Mouse (Mus musculus) right cerebral cortex, postnatal 10 days (tissue): ENCODE results near the gene Metap1d.

Experiments used
- DNase-seq, 2 experiments: peaks; one replicate each; pipeline ENCODE4 v3.0.0; 2021; ENCODE audit warnings: low spot score in 2 of 2

Metap1d gene

DNA sequence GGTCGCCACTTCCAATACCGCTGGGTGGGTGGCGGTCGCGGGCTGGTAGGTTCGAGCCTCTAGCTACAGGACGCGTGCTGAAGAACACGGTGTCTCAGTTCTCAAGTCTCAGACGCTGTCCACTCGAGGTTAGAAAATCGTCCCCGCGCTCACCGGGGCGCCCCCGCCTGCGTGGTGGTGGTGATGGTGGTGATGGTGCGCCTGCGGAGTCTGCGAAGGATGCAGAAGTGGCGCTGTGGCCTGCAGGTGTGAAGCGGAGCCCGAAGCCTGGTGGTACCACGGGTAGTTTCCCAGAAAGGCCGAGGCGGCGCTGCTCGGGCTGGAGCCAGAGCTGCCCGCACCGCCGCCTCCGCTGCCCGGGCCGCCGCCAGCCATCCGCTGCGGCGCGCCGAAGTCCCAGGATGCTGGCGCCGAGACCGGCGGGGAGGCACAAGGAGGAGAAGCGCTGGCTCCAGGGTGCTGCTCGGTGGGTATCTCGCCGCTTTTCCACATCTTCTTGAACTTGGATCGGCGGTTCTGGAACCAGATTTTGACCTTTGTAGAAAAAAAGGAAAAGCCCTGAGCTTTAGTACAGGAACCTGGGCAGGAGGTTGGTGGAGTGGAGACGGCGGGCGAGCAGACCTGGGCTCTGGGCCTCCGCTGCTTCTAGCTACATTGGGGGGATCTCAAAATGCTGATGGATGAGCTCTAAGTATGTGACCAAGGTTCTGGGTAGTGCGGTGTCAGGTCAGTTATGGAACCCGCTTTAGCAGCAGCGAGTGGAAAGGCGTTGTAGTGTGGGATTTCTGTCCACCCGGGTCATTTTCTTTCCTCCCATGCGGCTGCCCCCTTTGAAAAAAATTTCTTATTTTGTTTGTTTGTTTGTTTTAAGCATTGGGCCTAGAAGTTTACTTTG, 91.6 kb downstream of the Metap1d start:
- DNase-seq, result peak in 1 of 2 experiments; percentile 30

DNA sequence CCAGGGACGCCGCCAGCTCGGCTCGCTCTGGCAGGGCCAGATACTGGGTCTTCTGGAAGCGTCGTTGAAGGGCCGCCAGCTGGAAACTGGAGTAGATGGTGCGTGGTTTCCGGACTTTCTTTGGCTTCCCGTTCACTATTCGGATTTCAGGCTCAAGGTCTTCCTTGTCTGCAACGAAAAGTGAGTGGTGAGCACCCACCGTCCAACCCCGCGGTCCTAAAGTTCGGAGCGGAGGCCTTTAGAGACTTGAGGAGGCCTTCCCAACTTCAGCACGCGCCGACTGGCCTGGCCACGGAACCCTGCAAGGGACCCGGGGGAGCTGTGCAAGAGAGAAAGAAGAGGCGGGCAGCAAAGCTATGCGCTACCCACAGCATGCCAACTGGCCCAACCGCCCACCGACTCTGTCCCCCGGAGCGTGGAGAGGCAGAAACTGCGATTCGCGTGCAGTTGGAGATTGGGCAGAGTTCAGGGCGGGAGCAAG, 92.4 kb downstream of the Metap1d start:
- peak in 1 of 2 experiments; percentile 35 for DNase-seq

DNA sequence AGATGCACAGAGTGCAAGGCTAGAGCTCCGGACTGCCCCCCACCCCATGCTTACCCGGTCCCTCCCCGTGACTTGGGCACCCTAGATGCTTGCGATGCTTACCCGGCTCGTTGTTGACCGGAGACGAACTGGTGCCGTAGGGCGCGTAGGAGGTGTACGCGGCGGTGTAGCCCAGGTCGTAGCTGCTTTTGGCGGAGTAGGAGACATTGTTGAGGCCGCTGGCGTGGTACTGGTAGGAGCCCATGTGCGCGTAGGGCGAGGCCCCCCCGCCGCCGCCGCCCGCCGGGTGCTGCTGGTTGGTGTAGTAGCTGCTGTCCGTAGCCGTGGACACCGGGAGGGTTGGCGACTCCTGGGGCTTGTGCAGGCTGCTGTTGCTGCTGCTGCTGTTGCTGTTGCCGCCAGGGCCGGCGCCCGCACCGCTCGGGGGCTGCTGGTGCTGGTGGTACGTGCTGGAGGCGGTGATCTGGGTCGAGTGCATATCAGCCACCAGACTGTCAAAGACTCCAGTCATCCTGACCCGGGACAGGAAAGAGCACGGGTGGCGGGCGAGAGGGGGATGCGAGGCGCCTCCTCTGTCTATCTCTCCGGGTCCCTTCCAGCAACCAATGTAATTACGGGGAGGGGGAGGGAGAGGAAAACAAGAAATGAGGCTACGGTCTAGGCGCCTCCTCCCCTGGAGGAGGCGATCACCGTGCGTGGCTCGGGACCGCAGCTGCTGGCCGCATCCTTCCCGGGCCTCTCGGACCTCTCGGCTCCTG, 93.0 kb downstream of the Metap1d start:
- DNase-seq, result peak; percentile 54 to 59

DNA sequence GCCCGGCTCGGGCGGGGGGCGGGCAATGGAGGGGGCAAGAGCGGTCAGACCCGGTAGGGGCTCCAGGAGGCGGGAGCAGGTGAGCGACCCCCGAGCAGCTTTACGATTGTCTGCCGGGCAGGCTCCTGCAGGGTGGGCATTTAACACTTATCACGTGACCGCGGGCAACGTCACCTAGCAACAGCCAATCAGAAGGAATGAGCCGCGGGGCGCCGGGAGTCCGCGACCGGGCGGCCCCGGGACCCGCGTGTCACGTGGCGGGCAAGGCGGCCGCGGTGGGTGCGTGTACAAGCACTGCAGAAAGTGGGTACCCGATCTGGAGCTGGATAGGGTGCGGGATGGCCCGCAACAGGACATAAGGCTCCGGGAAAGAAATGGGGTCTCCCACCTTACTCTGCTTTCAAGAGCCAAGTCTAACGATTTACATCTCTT, 93.6 kb downstream of the Metap1d start, which contains the start of gene Dlx2:
Gene Dlx2 (minus strand): TSS at position 115 of the 432 bp plus-strand sequence.
- DNase-seq, result peak; percentile 76 to 82

DNA sequence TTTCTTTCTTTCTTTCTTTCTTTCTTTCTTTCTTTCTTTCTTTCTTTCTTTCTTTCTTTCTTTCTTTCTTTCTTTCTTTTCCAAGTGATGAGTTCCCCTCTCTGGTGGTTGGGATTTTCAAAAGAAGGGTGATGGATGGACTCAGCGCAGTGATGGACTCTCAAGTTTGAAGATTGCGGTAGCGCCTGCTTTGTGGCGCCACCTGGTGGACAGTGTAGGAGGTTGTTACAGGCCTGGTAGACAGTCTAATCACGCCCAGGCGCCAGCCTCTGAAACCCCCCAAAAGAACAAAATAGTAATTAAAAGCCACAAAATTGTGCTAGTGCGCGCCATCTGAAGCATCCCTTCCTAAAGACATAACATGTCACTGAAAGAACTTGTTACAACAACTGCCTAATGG, 94.8 kb downstream of the Metap1d start:
- peak; percentile 77 to 79 for DNase-seq

DNA sequence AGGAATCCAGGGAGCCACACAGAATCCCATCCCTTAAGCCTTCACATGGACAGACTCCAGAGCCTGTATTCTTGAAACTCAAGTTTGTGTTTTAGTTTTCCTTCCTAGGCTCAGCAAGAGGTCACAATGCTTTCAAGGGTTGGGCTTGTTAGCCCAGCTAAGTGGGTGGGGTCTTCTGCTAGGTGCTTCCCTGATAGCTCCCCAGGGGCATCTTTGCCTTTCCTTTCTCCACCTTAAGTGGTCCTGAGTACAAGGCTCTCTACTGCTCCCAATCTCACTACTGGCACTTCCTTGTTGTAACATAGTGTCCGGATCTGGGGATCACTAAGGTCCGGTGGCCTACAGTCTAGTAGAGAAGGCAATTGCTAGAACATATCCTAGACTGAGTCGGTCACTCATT, 97.3 kb downstream of the Metap1d start:
- no peak for DNase-seq

DNA sequence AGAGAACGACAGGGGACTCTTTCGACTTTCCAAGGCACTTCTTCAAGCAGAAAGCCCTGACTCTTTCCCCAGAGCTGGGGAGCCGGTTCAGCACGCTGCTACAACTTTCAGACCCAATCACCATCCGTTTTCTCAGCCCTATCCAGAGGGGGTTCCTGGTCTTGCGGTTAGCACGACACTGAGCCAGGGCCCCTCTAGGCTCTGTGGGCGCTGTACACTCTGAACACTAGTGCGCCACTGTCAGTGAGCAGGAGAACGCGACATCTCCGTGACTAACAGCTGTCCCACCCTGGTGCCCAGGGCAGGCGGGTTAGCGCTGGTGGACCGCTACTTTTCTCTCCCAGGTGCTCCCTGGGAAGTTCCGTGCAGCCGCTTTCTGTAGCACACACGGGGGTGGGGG, 98.6 kb downstream of the Metap1d start:
- no peak for DNase-seq

DNA sequence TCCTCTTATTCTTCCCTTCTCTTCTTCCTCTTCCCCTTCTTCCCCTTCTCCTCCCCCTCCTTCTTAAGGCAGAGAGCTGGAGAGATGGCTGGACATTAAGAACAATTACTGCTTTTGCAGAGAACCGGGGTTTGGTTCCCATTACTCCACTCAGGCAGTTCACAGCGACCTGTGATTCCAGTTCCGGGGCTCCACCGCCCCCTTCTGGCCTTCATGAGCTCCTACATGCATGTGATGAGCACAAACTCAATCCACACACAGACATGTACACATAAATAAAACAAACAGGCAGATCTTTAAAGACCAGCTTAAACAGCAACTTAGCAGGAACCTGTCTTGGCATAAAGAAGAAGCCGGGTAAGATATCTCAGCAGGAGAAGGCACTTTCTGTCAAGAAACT, 103.0 kb downstream of the Metap1d start:
- DNase-seq, result no peak

DNA sequence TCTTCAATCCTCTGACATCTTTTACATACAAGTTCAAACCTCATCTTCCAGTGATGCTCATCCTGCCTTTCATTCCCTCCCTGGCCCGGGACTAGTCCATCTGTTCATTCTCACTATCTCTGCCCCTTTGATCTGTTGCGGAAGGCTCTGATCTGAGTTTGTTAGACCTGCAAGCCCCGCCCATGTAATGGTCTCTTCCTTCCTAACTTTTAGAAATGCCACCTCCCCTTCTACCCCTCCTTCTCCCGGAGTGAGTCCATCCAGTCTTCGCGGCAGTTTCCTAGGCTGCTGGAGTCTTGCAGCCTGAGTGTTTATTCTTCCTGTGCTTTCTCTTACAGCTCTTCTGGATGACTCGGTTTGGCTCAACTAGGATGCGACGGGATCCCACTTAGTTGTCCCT, 113.4 kb downstream of the Metap1d start:
- no peak for DNase-seq

DNA sequence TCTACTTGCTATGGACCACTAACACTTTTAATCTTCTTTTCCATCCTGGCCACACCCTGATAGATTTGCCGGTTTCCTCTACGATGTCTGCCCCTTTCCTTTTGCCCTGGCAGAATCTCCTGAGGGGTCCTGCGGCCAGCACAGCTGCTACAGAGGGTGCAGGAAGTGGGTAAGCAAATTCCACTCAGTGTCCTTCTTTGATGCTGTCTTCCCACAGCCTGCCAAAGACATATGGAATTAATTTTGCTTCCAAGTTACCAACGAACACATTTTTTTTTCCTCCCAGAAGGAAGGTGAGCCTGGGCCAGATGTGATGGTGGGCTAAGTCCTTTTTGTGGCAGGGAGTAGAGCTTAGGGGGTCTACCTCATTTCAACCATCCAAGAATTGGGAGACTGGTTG, 120.7 kb downstream of the Metap1d start:
- DNase-seq, result no peak
